Mouse (Mus musculus): ENCODE measurements around the gene Pxt1. TPM values are rescaled to one million over a fixed set of nuclear protein-coding genes. Genes with fewer than 3 reads are reported as not detected.

Gene Pxt1
- polyA plus RNA-seq, 1 experiment from 2014 or later: not detected

DNA sequence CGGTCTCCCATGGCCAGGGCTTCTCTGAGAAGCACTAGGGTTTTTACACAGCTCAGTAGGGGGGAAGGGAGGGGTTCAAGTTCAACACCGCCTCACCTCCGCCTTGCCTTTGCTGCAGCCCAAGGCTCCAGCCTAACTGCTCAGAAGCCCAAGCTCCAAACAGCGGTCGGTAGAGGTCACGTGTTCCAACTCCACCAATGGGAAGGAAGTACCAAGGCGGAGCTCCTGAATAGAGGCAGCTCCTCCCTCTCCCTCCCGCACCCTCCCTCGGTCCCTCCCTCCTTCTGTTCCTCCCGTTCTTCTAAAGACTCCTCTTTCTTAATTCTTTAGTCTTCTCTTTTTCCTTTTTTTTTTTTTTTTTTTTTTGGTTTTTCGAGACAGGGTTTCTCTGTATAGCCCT is 1.5 kb downstream of the Pxt1 start:
- Histone ChIP-seq H3K4me1 (no peaks in the 10 kb centered on the region), H3K27ac (no peak overlapping the region), H3K9ac (no peak overlapping the region), H3K4me3 (no peak overlapping the region), H3K9me3 (no peaks in the 10 kb centered on the region), H3K27me3 (no peaks in the 10 kb centered on the region), H3K4me2 (no peak overlapping the region), H3K36me3 (no peaks in the 10 kb centered on the region)
- WGBS: 79% methylated on average over 10 of the region's 11 CpGs
- no peak for ATAC-seq (ENCODE audit: insufficient number of reproducible peaks, low FRiP score, low TSS enrichment, low read depth)

DNA sequence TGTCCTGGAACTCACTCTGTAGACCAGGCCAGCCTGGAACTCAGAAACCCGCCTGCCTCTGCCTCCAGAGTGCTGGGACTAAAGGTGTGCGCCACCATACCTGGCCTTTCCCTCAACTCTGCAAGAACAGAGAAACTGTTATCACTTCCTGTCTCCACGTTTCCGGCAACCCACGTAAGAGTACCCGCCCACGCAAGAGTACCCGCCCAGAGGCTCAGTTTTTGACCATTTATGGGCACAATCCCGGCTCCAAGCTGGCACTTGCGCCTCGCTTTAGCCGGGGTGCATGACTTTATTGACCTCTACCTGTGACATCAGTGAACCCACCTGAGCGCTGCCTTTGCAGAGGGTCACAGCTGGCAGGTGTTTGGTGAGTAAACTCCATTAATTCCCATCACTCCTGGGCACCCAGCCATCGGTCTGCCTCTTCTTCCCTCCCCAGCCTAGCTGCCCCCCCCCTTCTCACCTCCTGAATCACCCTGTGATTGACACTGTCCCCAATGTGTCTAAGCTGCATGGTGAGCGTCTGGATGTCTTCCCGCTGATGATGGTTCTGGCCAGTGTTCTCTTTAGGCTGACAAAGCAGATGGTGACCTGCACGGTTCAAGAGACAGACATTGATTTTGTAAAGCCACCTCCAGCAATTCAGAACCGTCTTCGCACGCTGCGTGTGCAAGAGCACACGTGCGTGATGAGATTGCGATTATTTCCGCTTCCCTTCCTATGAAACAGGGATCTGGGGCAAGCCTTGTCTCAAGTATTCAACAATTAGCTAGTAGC is 2.7 kb downstream of the Pxt1 start:
- WGBS: 94% methylated on average over 25 of the region's 25 CpGs
- Histone ChIP-seq H3K27ac (no peak overlapping the region), H3K4me2 (no peak overlapping the region), H3K9ac (no peak overlapping the region), H3K36me3 (no peaks in the 10 kb centered on the region), H3K27me3 (no peaks in the 10 kb centered on the region), H3K4me1 (no peaks in the 10 kb centered on the region), H3K9me3 (no peaks in the 10 kb centered on the region; the same call in 1 of the 2 replicates), H3K4me3 (no peak overlapping the region)
- no peak for ATAC-seq (ENCODE audit: insufficient number of reproducible peaks, low FRiP score, low TSS enrichment, low read depth)

DNA sequence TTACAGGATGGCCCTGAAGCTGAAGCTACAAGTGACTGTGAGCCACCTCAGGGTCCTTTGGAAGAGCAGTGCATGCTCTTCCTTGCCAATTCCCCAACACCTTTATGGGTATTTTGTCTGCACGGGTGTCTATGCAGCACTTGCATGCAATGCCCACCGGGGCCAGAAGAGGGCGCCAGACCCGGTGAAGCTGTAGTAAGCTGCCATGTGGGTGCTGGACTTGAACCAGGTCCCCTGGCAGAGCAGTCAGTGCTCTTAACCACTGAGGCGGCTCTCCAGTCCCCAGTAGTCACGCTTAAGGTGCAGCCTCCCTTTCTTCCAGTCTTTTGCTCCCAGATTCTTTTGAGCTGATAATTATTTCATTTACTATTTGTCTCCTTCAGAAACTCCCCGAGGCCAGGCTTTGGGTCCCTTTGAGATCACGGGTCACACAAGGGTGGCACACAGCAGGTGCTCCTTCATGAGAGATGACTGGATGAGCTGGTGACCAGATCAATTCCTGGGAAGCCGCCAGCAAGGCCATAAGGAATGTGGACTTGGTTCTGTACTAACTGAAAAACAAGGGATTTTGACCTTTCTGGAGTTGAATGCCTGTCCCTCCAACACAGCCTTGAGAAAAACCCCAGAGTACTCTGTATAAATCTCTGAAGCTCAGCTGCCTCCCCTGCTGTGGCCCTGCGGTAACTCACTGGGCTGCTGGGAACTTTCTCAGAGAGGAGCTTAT is 6.9 kb downstream of the Pxt1 start:
- H3K9me3 ChIP-seq: no peaks in the 10 kb centered on the region; the same call in 1 of the 2 replicates
- no peaks in the 10 kb centered on the region for H3K27me3 ChIP-seq
- no peak overlapping the region for H3K4me3 ChIP-seq
- no peak for ATAC-seq (ENCODE audit: insufficient number of reproducible peaks, low FRiP score, low TSS enrichment, low read depth)
- H3K4me1 ChIP-seq: no peaks in the 10 kb centered on the region
- no peak overlapping the region for H3K9ac ChIP-seq
- H3K4me2 ChIP-seq: no peak overlapping the region
- WGBS: 83% methylated on average over 10 of the region's 10 CpGs
- H3K36me3 ChIP-seq: no peaks in the 10 kb centered on the region
- no peak overlapping the region for H3K27ac ChIP-seq

DNA sequence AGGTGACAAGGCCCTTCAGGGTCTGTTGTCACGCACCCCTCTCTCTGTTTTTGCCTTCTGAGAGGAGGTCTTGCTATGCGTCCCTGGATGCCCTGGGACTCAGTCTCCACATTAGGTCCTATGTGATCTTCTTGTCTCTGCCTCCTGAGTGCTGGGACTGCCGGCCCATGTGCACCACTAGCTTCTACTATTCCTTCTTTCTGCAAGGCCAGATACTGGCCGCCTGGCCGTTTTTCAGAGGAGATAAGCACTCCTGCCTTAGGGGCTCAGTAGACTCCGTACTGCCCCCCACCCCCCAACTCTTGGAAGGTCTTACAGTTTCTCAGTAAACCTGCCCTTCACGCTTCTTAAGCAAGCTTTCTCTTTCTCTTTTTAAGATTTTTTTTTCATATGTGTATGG is 7.5 kb downstream of the Pxt1 start:
- WGBS: 89% methylated on average over 7 of the region's 7 CpGs
- H3K4me2 ChIP-seq: no peak overlapping the region
- H3K9ac ChIP-seq: no peak overlapping the region
- ATAC-seq (ENCODE audit: insufficient number of reproducible peaks, low FRiP score, low TSS enrichment, low read depth): no peak
- no peaks in the 10 kb centered on the region; the same call in 1 of the 2 replicates for H3K9me3 ChIP-seq
- H3K36me3 ChIP-seq: no peaks in the 10 kb centered on the region
- no peaks in the 10 kb centered on the region for H3K27me3 ChIP-seq
- no peak overlapping the region for H3K4me3 ChIP-seq
- H3K27ac ChIP-seq: no peak overlapping the region
- no peaks in the 10 kb centered on the region for H3K4me1 ChIP-seq

DNA sequence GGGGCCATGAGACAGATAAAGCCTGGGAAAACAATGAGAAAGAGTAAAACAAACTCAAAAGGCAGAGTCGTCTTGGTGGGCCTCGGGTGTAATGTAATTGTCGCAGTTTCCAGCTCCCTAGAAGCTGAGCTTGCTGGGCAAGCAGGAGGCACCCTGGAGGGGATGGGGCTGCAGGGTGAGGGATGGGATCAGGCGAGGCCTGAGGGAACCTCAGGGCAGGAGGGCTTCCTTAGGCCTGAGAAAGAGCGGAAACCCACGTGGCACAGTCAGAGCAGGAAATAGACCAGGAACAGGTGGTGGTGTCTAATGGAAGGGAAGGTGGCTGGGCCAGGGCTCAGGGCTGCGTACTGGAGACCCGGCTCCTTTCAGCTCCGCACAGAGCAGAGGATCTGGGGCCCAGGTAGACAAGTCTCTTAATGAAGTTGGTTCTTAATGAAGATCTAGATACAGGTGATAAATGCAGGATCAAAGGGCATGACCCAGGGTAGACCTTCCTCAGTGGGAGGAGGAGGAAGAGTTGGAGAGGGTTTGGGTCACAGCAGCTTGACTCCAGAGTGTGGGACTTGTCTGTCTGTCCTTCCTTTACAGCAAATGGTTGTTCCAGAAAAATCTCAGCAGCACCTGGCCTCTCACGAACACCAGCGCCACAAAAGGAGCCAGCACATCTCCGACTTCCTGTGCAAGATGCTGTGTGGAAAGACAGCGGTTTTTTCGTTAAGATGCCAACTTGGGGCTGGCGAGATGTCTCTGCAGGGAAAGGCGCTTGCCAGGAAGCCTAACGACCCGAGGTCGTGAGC is 9.3 kb downstream of the Pxt1 start:
- Histone ChIP-seq H3K27me3 (no peaks in the 10 kb centered on the region), H3K27ac (no peak overlapping the region), H3K4me1 (peaks cover 10% of the 10 kb centered on the region), H3K4me3 (no peak overlapping the region), H3K36me3 (no peaks in the 10 kb centered on the region), H3K4me2 (no peak overlapping the region), H3K9me3 (no peaks in the 10 kb centered on the region; the same call in 1 of the 2 replicates), H3K9ac (no peak overlapping the region)
- ATAC-seq (ENCODE audit: insufficient number of reproducible peaks, low FRiP score, low TSS enrichment, low read depth): no peak
- 67% methylated on average over 19 of the region's 19 CpGs for WGBS

DNA sequence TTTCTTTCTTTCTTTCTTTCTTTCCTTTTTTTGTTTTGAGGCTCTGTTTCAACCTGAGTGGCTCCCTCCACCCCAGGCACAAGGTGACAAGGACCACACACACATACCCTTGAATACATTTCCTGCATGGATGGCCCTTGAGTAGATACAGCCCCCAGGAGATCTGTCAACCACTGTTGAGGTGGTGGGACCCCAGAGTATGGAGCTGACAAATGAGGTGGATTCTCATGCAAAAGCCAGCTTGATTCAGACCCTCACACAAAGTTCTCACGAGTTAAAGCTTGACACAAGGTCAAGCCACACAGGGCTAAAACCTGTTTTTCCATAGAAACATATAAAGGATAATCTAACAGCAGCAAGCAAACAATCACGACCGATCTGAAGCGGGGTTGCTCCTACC is 11.4 kb downstream of the Pxt1 start:
- 86% methylated on average over 4 of the region's 4 CpGs for WGBS
- no peak for ATAC-seq (ENCODE audit: insufficient number of reproducible peaks, low FRiP score, low TSS enrichment, low read depth)
- Histone ChIP-seq H3K9ac (no peak overlapping the region), H3K4me1 (peaks cover 10% of the 10 kb centered on the region), H3K9me3 (no peaks in the 10 kb centered on the region; the same call in 1 of the 2 replicates), H3K36me3 (no peaks in the 10 kb centered on the region), H3K27me3 (no peaks in the 10 kb centered on the region), H3K4me3 (no peak overlapping the region), H3K27ac (no peak overlapping the region), H3K4me2 (no peak overlapping the region)

DNA sequence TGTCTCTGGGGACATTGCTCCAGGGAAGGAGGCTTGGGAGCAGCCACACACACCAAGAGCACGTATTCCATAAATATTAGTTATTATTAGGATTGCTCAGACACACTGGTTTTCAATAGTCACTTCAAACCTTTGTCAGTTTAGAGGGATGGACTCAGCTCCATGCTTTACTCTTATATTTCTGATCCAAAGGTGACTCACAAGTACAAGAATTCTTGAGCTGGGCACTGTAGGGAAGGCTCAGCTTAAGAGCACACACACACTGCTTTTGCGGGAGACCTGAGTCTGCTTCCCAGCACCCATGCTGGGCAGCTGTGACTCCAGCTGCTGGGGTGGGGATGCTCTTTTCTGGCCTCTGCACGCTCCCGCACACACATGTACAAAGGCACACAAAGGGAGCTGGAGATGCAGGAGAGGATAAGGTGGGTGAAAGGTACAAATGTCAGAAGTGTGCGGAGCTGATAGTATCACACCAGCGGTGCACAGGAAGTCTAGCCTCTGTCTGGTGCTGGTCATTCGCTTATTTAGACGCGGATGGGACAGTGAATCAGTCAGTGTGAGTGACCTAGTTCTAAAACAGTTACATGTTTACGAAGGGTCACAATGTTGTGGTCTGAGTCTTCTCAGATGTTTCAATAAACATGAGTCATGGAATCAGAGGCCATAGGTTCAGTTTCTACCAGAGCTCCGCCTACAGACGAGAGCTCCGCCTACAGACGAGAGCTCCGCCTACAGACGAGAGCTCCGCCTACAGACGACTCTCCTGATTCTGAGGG is 12.0 kb downstream of the Pxt1 start:
- no peaks in the 10 kb centered on the region for H3K36me3 ChIP-seq
- ATAC-seq (ENCODE audit: insufficient number of reproducible peaks, low FRiP score, low TSS enrichment, low read depth): no peak
- WGBS: 88% methylated on average over 18 of the region's 18 CpGs
- peaks cover 10% of the 10 kb centered on the region for H3K4me1 ChIP-seq
- H3K4me2 ChIP-seq: no peak overlapping the region
- no peak overlapping the region for H3K4me3 ChIP-seq
- no peaks in the 10 kb centered on the region; the same call in 1 of the 2 replicates for H3K9me3 ChIP-seq
- H3K27me3 ChIP-seq: no peaks in the 10 kb centered on the region
- H3K27ac ChIP-seq: peak overlapping the region; percentile 55; the same call in 1 of the 2 replicates
- no peak overlapping the region for H3K9ac ChIP-seq

DNA sequence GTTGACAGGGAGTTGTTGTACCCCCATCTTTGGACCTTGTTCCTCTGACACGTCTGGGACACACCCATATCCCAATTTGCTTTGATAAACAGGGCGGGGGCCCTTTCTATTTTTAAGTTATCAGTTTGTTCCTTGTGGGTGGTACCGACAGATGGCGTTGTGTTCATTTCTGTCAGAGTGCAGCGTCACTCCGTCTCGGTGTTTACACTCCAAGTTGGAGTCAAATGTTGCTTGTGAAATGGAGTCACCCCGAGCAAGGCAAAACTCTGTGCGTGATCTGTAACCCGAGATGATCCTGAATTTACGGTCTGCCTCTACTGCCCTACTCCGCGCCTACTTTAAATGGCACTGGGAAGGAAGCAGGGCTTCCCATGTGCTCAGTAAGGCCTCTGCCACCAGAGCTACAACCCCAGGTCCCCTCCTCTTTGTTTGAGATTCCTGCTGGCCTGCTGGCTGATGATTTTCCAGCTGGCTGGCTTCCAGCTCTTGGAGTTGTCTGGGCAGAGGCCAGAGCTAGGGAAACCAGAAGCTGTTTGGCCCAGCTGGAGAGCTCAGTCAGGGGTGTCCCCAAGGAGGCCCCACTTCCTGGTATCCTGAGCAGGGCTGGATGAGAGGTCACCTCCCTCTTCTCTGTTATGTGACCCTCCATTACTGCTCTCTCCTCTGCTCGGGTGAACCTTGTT is 13.1 kb downstream of the Pxt1 start:
- peaks cover 12% of the 10 kb centered on the region for H3K4me1 ChIP-seq
- H3K9ac ChIP-seq: no peak overlapping the region
- H3K4me3 ChIP-seq: no peak overlapping the region
- peak overlapping the region; percentile 63 for H3K27ac ChIP-seq
- no peaks in the 10 kb centered on the region for H3K36me3 ChIP-seq
- peak; percentile 71 for ATAC-seq (ENCODE audit: insufficient number of reproducible peaks, low FRiP score, low TSS enrichment, low read depth)
- no peaks in the 10 kb centered on the region for H3K27me3 ChIP-seq
- H3K9me3 ChIP-seq: no peaks in the 10 kb centered on the region
- peak overlapping the region; percentile 4; the same call in 1 of the 2 replicates for H3K4me2 ChIP-seq
- 13% methylated on average over 14 of the region's 14 CpGs for WGBS

DNA sequence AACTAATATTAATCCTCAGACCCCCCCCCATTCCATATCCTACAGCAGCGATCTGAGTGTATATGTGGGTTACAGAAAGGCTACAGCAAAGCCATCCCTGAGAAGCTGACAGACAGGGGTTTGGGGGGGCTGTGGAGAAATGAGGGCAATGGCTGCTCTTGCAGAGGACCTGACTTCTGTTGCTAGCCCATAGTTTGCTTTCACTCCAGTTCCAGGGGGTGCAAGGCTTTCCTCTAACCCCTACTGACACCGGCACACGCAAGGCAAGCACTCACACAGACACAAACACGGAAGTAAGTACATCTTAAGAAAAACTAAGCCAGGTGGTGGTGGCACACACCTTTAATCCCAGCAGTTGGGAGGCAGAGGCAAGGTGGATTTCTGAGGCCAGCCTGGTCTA is 14.3 kb downstream of the Pxt1 start:
- 92% methylated on average over 4 of the region's 4 CpGs for WGBS
- H3K9ac ChIP-seq: no peak overlapping the region
- H3K9me3 ChIP-seq: no peaks in the 10 kb centered on the region
- H3K4me1 ChIP-seq: peaks cover 12% of the 10 kb centered on the region
- H3K27ac ChIP-seq: no peak overlapping the region
- no peak overlapping the region for H3K4me3 ChIP-seq
- no peaks in the 10 kb centered on the region for H3K36me3 ChIP-seq
- H3K27me3 ChIP-seq: no peaks in the 10 kb centered on the region
- H3K4me2 ChIP-seq: no peak overlapping the region
- ATAC-seq (ENCODE audit: insufficient number of reproducible peaks, low FRiP score, low TSS enrichment, low read depth): no peak

DNA sequence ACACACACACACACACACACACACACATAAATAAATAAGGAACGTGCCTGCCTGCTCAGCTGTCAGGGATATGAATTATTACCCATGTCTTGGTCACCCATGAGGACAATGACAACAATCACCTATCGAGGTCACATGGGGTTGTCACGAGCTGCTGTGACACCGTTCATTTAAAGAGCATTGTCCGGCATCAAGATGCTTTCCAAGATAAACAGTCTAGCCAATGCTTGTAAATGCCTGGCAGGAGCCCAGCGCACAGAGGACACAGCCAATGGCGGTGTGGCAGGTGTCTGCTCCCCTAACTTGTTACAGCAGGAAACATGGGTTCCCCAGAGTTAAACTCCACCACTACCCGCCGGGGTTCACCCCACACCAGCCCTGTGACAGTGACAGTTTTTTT is 15.6 kb downstream of the Pxt1 start:
- Histone ChIP-seq H3K27me3 (no peaks in the 10 kb centered on the region), H3K4me1 (peaks cover 12% of the 10 kb centered on the region), H3K27ac (no peak overlapping the region), H3K9me3 (no peaks in the 10 kb centered on the region), H3K9ac (no peak overlapping the region), H3K36me3 (no peaks in the 10 kb centered on the region), H3K4me2 (no peak overlapping the region), H3K4me3 (no peak overlapping the region)
- WGBS: 71% methylated on average over 9 of the region's 9 CpGs
- ATAC-seq (ENCODE audit: insufficient number of reproducible peaks, low FRiP score, low TSS enrichment, low read depth): no peak

All from limb, embryonic 15.5 days (tissue).